Mouse (Mus musculus): ENCODE measurements around the gene Rnf207.
A peak's percentile ranks its signal among the peaks of the same experiment; 100 is the strongest.

The Rnf207 gene

DNA sequence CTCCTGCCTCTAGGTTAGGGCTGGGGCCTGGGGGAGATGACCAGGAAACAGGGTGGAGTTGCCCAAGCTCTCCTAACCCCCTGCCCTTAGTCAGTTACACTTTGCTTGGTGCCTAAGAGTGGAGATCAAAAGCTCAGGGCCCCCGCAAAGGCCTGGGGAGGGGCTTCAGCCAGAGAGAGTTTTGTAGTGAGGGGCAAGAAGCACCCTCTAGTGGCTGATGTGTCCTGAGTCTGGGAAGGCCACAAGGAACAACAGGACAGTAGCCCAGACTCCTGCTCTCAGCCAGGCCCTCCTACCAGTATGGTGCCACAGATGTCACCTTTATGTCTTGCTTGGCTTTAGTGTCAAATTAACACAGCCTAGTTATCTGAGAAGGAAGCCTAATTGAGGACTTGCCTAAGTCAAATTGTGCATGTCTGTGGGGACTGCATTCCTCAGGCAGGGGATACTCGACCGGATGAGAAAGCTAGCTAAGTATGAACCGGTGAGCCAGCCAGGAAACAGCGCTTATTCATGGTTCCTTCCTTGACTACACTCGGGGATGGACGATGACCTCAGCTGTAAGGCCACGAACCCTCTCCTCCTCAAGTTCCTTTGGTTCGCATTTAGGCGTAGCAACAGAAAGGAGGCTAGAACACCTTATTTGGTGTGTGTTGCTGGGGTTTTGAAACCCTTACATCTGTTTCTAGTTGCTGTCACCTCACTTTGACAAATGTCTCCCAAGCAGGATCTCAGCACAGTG, 24.4 kb downstream of the Rnf207 start:
- DNase-seq (ENCODE audit: low spot score), result no peak

DNA sequence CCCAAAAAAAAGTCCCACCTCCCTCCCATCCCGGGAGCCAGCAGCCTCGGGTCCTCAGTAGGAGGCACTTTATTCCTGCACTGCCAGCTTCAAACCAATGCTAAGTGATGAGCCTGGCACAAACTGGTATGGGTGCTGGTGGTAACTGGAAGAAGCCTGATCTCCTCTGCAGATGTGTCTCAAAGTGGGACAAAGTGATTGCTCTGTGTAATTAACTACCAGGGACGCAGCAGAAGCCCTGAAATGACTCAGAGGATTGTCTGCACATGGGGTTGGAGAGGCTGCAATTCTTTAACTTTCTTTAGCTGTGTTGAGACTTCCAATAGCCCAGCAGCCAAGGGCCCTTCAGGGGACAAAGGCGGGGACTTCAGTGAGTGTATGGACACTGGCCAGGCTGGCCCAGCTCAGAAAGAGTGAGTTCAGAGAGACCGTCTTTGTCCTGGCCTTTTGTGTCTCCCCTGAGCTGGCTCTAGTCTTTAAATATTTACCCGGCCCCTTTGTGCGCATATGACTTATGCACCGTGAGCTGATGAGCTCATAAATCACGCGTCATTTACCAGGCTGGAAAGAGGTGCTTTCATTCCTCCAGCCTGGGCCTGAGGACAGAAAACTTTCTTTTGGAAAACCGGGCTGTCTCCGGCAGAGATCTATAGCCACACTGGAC, 26.6 kb downstream of the Rnf207 start:
- DNase-seq (ENCODE audit: low spot score), result no peak

DNA sequence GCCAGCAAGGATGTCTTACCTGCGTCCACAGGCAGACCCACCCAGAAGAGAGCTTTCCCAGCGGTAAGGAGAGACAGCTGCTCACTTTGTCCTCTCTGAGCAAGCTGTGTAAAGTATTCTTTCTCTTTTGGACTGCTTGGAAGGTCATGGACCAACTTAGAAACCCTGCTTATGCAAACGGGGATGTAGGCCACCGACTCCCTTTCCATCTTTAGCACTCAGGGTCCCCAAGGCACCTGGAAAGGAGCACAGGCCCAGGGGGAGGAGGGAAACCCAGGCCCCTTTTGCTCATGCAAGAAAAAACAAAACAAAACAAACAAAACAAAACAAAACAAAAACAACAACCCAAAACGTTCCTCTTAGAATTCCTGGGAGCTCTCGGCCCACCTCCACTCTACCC, 27.2 kb downstream of the Rnf207 start, which contains the start of gene Hes3:
TSS of gene Hes3 (minus strand) at position 101 of the 400 bp plus-strand sequence.
- no peak for DNase-seq (ENCODE audit: low spot score)

DNA sequence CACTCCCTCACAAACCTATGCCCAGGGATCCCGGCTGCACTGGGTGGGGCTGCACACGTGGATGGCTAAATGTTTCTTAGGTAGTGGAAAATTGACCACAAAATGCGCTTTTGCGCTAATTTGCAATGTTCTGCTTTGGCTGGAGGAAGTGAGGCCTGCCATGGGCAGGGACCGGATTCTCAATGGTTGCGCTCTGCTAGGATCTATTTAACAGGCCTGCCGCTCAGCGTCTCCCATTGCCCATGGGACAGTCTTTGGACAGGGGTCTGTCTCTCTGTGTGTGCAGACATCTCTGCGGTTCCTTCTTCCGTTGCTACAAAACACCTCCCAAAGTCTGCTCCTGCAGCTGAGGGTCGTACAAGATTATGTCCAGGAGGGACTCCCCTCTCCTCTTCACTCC, 27.8 kb downstream of the Rnf207 start:
- DNase-seq (ENCODE audit: low spot score), result no peak

DNA sequence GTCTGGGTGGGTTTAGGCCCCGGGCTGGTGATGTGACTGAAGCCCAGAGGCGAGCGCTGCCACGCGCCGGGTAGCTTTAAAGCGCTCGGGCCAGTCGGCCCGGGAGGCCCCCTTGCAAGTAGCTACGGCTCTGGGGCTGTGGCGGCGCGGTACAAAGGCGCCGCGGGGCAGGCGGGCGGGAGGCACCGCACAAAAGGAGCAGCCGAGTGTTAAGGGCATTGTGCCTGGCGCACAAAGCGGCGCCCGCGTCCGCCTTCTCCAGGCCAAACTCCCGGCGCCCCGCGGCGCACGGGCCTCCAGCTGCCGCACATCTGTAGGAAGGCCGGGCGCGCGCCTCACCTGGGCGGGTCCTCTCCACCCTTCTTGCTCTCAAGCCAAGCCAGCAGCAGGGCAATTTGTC, 28.4 kb downstream of the Rnf207 start:
- DNase-seq (ENCODE audit: low spot score), result no peak

DNA sequence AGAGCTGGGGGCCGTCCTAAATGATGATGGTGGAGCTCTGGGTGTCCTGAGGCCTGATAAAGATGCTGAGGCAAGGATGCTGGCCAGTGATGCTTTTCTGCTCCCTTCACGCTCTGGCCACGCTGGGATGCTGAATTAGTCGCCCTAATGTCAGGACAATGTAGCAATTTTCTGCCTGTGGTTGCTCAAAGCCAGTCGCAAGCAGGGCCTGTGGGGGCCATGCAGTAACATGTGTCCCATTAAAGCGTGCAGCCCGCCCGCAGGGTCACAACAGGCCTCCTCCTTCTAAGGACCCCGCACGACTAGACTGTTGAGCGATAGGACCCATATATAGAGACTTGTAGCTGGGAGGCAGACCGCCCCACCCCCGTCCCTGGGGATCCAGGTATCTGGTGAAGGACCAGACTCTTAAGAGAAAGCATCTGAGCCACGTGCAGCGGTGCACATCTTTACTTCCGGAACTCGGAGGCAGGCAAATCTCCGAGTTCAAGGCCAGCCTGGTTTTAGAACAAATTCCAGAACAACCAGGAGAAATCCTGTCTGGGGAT, 30.3 kb downstream of the Rnf207 start:
- no peak for DNase-seq (ENCODE audit: low spot score)

DNA sequence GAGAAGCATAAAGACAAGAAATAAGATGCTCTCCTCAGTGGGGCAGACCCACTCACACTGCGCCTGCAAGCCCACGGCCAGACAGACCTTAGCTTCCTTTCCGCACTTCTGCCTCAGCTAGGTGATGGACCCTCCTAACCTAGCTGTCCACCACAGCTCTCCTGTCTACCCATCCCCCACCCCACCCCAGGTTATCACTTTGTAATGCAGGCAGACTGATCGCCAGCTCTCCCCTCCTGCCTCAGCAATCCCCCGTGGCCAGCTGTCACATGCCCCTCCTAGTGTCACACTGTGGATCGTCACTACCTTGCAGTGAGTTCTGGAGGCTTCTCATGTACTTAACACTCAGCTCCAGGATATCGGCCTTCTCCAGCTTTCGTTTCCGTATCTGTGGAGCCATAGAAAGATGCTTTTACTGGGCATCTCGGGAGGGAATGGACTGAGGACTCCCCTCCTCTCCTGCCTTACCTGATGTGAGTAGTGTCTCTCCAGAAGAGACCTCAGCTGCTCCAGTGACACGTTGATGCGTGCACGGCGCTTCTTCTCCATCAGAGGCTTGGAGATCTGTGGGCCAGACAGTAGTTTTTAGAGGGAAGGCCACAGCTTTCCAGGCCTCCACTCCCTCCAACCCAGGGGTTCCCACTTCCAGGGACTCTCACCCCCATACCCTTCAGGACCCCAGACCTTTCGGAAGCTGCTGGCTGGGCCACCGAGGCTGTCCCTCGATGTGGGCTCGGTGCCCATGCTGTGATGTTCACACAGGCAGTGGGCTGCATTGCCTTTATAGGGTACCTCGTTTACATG, 31.3 kb downstream of the Rnf207 start:
- DNase-seq (ENCODE audit: low spot score), result no peak

DNA sequence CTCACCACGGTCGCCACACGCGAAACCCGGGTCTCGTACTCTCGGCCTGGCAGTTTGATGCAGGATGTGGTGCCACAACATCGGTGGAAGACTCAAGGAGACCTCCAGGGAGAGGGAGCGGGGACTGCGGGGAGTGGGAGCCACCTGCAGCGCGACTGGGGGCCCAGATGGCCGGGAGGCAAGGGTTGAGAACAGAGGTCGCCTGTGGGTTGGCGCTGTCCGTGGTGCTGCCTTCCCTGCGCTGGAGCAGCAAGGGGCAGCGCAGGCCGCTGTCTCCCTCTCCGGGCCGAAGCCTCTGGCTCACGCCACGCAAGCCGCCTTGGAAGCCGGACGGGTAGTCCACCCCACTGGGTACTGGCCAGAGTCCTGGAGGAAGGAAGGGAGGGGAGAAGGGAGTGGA, 31.9 kb downstream of the Rnf207 start:
- peak; percentile 48 for DNase-seq (ENCODE audit: low spot score)

DNA sequence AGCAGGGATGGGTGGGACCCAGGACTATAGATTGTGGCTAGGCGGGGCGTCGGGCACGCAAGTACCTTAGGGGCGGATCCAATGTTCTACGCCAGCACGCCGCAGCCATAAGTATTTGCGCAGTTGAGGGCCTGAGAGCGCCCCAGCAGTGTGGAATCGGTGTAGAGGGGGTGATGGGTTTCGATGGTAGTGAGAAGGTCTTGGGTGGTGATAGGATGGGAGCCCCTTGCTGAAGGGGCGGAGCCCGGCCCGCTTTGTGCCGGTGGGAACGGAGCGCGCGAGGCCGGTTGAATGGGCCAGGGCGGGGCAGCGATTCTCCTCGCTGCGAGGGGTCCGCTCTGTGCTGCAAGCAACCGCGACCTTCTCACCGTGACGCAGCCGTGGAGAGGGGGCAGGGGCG, 32.6 kb downstream of the Rnf207 start:
- no peak for DNase-seq (ENCODE audit: low spot score)

DNA sequence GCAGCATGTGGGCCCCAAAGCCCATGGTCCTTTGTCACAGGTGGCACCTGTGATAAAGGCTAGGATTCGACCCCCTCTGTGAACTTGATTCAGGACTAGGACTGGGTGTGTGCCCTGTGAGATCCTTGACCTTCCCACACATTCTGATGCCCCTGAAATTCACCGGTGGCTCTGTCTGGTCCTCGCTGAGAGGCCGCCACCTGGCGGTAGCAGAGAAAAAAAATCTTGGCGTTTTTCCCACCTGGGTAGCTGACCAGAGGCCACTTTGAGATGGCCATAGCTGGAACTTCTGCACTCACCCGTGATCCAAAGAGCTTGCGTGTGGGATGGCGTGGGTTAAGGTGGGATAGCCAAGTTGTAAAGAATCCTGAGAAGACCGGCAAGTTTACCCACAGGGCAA, 33.3 kb downstream of the Rnf207 start:
- no peak for DNase-seq (ENCODE audit: low spot score)

DNA sequence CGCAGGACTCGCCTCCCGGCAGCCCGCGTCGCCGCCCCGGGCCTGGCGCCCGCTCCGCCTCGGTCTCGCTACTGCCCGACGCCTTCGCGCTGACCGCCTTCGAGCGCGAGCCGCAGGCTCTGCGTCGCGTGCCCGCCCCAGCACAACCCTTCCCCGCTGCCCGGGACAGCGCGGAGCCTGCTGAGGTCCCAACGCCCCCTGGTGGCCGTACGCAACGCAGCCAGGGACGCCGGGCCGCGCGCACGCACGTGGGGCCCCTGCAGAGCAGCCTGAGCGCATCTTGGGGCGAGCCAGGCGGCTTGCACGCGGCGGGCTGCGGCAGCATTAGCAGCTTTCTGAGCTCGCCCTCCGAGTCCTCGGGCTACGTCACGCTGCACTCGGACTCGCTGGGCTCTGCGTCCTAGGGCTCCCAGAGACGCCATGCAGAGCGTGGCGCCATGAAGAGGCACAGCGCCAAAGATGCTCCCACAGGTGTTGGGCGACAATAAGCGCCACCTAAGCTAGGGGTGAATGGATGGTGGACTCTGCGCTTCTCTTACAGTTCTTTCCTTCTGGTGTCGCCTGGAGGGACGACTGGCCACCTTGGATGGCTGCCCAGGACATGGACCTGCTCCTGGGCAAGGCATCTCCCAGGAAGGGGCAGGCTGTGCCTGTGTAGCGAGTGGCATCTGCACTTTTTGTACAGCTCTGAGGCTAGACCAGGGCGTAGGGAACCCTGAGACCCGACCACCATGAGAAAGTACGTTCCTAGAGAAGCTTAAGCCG, 35.4 kb downstream of the Rnf207 start:
- peak; percentile 73 for DNase-seq (ENCODE audit: low spot score)

DNA sequence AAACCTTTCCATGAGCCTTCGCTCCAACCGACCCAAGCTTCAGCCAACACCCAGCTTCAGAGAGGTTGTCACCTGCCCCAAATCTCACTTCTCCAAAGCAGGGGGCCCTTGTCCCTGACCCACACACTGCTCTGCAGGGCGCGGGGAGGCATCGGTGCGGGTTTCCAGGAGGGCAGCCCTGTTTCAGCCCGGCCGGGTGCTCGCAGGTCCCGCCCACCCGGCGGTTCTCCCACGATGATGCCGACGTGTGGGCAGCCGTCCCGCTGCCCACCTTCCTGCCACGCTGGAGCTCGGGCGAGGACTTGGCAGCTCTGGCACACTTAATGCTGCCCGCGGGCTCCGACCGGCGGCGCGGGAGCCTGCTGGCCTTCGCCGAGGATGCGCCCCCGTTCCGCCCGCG, 36.1 kb downstream of the Rnf207 start:
- DNase-seq (ENCODE audit: low spot score), result no peak

DNA sequence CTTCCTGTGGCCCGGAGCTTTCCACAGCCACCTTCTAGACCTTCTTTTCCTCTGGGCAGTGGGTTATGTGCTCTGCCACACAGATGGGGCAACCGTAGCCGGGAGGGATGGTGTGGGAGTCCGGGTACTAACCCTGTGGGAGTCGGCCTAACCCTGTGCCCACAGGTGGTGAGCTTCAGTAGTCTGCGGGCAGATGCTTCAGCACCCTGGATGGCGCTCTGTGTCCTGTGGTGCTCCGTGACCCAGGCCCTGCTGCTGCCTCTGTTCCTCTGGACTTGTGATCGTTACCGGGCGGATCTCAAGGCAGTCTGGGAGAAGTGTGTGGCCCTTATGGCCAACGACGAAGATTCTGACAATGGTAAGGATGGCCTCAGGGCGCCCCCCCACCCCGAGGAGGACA, 37.2 kb downstream of the Rnf207 start:
- DNase-seq (ENCODE audit: low spot score), result no peak

DNA sequence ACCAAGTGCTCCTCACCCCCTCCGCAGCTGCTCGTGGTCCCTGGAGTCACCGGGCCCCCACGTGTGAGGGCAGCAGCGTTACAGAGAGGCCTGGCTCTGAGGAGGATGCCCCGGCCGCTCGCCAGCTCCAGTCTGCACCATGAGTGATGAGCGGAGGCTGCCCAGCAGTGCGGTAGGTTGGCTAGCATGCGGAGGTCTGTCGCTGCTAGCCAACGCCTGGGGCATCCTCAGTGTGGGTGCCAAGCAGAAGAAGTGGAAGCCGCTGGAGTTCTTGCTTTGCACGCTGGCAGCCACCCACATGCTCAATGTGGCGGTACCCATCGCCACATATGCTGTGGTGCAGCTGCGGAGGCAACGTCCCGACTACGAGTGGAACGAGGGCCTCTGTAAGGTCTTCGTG, 39.8 kb downstream of the Rnf207 start:
- DNase-seq (ENCODE audit: low spot score), result no peak

DNA sequence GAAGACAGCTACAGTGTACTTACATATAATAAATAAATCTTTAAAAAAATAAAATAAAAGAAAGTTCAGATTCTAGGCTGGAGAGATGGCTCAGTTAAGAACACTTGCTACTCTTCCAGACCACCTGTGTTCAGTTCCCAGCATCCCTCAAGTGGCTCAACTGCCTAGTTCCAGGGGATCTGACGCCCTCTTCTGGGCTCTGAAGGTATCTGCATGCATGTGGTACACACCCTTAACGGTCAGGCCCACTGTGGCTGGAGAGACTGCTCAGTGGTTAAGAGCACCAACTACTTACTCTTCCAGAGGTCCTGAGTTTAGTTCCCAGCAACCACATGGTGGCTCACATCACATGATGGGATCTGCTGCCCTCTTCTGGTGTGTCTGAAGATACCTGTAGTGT, 40.9 kb downstream of the Rnf207 start:
- no peak for DNase-seq (ENCODE audit: low spot score)

DNA sequence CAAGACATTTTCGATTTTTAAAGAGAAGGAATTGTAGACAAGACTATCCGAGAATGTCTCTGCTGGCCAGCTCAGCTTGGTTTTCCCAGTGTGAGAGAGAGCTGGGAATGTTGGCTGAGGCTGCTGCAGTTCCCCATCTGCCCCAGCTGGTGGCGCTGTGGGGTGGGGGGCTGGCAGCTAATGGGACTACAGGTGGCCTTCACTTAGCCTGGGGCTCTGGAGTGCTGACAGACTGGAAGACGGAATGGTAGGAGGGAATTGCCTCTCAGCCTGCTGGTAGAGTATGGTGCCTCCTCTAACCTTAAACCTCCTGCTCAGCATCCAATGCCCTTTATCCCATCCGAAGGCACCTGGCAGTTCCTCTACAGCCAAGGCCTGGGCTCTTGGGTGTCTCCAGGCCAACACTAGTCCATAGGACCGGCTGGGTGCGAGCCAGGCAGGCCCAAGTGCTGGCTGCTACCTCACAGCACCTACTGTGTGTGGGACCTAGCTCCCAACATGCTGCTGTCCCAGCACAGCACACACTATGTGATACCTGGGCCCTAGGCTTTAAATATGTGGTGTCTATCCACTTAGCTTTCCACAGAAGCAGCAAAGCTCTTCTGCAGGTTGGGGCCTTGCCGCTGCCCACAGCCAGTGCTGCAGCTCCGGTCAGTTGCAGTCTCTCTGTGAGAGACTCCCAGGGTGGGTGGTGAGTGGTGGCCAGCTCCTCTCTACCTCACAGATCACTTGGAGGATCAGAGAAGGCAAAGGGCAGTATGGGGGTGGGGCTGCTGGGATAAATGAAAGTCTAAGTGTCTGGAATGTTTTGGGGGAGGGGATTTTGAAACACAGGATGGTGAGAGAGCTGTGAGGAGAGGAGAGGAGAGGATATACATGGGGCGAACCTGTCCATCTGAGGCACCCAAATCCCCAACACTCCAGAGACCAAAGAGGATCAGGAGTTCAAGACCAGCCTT, 42.1 kb downstream of the Rnf207 start:
- peak; percentile 73 for DNase-seq (ENCODE audit: low spot score)

DNA sequence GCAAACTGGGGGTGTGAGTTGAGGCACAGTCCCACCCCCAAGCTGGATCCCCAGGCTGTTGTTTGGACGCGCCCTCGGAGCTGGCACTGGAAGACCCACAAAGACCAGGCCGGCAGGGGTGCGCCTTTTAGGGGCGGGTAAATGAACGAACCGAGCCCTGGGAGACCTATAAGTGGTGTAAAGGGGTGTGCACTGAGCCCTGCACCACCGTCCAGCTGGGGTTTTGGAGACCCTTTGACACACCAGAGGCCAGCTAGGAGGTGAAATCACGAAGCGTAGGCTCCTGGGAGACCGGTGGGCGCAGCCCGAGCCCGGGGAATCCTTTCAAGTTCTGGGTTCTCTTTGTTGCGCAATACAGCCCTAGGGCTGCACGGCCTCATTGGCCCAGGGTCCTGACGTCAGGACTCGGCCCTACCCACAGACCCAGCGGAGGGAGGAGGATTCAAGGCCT, 44.1 kb downstream of the Rnf207 start:
- peak; percentile 53 for DNase-seq (ENCODE audit: low spot score)

DNA sequence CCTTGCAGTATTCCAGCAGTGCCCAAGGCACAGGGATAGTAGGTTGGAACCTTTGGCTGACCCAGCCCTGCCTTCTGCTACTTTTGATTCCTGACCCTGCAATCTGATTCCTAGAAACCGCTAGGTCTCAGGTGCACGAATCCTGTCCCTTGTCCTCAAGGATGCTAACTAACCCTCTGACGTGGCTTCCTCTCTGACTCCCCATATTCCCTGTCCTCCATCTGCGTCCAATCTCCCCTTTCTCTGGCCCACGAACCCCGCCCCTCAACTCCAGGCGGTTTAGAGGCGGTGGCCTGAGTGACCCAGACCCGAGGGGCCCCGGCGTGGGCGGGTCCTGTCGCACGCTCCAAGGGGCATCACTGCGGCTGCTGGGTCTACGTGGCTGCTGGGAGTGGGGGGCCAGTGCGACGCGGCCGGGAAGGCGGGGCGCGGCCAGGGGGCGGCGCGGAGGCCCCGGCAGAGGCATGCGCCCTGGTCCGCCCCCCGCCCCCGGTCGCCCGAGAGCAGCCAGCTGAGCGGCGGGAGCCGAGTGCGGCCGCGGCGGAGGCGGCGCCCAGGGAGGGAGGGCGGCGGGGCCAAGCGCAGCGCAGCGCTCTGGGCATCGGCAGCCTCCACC, 45.1 kb downstream of the Rnf207 start, which contains the start of gene Gpr153:
TSS of gene Gpr153 (plus strand) at position 612 of the 616 bp plus-strand sequence.
- DNase-seq (ENCODE audit: low spot score), result peak; percentile 60

DNA sequence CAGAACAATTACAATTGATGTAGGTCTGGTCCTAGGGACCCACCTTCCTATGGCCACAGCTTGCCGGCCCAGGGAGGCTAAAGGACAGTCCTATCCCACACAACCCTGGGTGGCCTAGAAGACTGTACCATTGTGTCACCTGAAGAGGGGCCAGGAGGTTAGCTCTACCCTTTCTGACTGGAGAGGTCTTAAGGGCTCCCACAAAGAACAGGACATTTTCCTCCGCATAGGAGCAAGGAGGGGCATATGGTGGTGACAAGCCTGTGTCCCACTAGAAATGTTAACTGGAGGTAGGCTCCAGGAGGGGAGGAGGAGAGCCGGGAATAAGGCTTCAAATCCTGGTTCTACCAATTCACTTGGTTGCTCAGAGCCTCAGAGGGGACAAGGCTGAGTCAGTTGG, 45.6 kb downstream of the Rnf207 start:
- DNase-seq (ENCODE audit: low spot score), result no peak

DNA sequence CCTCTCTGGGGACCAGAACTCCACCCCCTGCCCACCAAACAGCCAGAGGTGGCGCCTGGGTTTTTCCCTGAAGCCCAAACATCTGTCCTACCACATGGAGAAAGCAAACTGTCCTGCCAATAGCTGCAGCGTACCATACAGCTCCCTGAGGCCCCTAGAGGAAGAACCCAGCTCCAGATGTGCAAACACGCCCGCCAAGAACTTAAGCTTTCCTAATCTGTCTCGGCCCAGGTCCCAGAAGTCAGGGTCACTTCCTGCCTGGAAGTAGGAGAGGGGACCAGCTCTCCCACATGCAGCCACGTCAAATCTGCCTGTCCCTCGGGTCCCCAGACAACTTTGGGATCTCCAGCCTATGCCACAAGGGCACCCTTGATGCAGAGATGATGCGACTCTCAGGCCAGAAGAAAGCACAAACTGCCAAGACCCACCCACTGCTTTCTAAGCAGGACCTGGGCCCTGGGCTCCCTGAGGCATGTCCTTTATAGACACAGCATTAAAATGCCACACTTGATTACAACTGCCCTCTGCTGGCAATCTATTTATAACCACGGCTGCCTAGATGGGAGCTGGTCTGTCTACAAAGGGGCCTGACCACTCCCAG, 46.2 kb downstream of the Rnf207 start:
- no peak for DNase-seq (ENCODE audit: low spot score)
